Mouse (Mus musculus): ENCODE measurements around the gene Cldn14.
"Not testable (repeated sequence)": the region's sequence is repeated elsewhere in the genome, so short reads cannot be mapped to it uniquely, and the experiment has no call there.

The Cldn14 gene

DNA sequence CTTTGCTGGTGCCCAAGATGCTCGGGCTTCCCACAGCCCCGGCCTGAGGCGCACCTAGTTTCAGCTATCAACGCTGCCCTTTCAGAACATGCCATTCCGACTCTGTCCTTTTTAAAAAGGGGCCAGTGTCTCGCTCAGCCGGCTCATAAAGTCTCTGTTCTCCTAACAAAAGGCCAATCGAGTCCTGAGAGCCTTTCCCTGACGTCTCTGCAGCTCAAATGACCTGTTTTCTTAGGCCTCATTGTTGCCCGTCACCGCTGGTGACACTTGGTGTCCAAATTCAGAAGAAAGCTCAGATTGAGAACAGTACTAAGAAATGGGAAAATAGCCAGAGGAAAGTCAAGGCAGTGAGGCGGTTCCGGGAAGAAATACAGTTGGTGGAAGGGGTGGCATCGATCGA lies at the start of gene Cldn14:
TSS of gene Cldn14 (minus strand) at position 101 of the 400 bp plus-strand sequence.
- DNase-seq = no peak

DNA sequence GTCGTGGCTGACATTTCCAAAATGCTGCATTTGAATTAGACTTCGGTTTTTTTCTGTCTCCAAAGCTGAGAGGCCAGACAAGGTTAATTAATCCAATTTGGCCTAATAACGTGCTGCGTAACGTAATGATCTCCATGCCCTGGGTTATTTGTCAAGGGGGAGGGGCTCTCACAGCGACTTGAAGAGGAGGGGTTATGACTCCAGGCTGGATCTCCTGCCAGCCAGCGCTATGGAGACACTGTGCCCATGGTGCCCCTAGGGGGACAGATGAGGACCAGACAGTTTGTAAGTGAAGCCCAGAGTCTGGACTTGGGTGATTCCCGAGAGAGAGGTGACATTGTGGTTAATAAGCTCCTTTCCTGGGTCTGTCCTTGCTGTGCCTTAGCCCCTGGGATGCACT lies 46.9 kb upstream of the Cldn14 start:
- DNase-seq = no peak

DNA sequence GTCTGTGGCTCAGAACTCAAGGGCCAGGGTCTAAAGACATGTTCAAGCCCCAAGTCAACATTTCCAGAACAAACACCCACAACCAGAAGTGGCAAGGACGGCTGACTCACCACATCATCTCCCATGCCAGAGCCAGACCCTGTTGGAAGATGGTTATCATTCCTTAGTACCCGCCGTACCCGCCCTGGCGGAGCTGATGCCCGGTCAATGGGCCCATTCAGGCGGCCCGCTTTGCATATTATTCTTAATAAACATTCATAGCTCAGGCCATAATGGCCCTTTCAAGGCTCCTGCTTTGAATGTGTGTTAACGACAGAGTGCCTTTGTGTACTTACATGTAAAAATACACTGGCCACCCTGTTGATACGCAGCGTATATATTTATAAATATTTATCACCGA lies 46.5 kb upstream of the Cldn14 start:
- DNase-seq = no peak

DNA sequence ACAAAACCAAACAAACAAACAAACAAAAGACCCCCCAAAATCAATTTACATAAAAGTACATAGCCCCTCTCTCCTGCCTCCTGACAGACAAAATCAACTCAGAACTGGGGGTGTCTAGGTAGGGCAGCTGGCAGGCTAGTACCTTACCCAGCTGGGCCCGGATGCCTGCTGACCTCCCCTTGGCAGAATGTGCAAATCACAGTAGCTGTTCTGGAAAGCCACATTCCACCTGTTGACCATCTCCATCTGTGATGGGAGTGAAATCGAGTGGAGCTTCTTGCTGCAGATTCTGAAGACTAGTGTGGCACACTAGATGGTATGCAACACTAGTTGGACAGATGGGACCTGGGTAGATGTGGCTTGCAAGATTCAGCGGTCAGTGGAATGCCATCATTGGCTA lies 41.7 kb upstream of the Cldn14 start:
- DNase-seq = no peak

DNA sequence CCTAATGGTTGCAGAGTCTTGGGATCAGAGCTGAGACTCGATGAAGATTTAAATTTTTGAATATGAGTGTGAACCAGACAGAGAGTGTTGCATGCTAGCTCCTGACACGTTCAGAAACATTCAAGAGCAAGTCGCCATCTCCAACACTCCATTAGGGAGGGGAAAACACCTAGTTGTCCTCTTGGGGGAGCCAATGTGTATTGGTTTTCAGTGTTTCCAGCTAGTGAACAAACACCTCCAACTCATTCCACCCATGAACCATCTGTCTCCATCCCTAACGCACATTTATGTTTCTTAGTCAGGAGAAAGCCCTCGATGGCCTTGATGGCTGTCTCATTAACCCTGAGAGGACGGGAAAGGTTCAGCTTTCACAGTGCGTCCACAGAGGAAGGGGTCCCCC lies 36.4 kb upstream of the Cldn14 start:
- DNase-seq = no peak

DNA sequence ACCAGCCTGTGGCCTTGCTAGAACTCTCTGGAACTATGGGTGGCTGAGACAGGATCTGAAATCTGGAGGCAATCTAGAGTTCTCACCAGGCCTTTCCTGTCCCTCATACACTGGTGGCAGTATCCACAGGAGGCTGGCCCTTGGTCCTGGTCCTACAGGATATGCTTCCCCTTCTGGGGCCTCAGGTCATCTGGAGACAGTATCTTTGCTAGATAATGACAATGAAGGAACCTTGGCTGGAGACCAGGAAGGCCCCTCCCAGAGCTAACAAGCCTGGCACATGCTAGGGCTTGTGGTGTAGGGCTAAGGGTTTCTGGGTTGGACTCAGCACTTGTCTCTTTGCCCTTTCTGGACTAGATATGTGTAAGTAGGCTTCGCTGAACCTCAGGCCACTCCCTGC lies 35.2 kb upstream of the Cldn14 start:
- DNase-seq = no peak

DNA sequence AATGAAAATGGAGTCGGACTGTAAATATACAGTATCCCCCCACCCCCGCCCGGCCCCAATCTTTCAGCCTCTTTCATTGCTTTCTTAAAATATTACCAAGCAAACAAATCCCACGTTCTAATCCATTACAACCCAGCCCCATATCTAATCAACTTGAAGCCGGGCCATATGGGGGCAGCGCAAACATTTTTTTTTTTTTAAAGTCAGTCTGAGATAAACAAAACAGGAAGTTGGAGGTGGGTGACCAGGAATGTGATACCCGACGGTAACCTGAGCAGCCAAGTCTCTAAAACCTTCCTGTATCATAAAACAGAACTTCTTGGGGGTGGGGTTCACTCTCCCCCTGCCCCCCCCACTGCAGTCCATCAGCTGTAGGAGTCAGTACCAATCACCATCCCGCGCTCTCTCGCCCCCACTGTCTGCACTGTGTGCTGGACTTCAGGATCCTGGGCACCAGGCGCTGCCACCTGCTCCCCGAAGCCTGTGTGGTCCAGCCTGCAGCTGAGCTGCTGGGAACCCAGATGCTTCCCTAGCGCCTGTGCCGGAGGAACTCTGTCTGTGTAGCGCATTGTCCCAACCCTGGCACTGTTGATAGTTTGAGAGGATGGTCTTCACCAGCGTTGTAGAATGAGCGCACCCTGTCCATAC lies 32.6 kb upstream of the Cldn14 start:
- no peak for DNase-seq

DNA sequence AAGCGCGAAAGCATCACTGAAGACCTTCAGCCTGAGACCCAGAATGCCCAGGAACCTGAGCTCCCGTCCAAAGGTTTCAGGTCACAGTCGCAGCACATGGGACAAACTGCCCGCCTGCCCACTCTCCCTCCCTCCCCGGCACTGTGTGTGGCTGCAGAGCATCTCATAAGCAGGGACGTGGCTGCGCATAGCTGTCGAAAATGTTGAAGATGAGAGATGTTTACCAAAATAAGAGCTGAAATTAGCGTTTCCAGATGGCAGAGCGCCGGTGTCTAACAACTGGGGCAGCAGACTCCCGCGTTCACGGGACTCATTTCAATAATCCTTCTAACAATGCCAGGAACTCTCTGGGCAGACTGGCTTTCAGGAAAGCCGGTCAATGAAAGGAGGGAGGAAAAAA lies 31.8 kb upstream of the Cldn14 start:
- no peak for DNase-seq

DNA sequence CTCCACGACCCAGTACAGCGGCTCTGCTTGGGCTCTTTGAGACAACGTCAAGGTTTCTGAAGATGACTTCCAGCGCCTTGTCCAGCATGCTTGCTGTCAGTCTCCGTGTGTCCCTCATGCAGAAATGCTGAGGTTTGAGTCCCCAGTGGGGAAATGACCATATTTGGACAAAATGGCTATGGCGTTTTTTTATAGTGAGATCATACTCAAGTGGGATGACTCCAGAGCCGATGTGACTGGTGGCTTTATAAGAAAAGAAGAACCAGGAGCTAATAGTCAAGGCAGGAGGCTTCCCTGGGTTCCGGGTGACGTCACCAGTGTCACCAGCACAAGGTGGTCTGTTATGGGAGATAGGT lies 30.3 kb upstream of the Cldn14 start:
- no peak for DNase-seq

DNA sequence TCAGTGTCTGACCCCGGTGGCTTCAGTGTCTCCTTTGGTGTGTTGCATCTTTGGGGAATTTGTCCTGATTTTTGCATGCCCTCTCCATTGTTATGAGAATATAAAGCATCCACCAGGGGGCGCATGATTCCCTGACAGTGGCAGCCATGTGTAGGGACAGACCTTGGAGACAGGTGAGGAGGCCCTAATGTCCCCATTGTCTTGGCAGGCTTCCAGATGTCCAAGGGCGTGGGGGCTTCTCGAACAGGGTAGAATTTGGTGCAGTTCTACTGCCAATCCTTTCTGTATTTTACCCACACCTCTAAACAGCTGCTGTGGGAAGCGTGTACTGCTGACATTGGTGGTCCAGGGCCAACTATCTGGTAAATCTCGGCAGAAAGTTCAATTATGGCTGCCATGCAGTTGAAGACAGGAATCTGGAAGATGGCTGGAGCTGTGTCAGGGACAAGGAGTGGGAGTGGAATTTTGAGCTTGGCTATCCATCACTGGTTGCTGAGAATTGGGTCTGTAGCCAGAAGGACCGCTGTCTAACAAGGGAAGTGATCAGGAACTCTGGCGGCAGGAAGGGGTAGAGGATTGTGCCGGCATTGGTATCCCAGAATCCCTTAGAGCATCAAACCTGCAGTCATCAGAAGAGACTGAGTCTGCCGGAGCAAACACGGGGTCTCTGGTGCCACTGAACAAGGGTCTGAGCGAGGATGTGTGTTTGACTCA lies 29.8 kb upstream of the Cldn14 start:
- DNase-seq = peak; percentile 8 to 59

DNA sequence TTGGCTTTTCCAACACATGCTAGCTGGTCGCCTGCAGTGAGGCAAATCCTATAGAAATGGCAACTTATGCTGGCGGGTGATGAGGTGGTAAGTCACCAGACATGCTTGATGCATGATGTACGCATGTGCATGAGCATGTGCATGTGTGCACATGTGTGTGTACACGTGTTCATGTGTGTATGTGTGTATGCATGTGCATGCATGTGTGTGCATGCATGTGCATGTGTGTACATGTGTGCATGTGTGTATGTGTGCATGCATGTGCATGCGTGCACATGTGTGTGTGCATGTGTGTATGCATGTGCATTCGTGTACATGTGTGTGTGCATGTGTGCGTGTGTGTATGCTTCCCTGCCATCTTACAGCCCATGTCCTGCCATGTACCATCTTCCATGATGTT lies 28.6 kb upstream of the Cldn14 start:
- no peak for DNase-seq

DNA sequence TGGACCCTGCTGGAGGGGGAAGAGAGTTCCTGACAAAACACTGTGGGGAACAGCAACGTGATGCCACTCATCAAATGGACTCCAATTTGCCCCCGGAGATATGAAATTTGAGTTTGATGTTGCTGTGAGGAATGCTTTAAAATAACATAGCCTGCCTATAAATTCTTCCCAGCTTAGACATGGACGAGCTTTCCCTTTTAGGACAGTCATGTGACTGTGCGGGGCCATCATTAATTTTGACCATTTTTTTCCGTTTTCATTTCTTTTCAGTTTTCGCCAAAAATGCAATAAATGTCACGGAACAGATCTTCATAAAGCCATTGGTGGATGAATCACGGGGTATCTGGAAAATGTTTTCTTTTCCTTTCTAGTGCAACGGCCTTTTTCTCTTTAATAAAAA lies 25.5 kb upstream of the Cldn14 start:
- no peak for DNase-seq

DNA sequence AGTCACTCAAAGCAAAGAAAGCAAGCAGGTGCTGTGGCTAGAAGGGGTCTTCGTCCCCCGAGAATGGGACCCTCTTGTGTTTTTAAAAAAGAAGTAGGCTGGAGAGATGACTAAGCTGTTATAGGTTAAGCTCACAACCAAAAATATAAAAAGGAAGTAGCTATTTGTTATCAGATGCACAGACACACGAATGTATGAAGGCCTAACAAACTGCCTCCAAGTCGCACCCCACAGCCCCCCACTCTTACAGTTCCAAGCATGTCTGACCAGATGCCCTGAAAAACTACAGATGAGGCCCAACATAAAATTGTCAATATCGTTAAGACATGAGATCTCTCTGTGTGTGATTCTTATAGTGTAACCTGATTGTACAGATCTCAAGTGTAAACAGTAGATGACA lies 23.6 kb upstream of the Cldn14 start:
- DNase-seq = no peak

DNA sequence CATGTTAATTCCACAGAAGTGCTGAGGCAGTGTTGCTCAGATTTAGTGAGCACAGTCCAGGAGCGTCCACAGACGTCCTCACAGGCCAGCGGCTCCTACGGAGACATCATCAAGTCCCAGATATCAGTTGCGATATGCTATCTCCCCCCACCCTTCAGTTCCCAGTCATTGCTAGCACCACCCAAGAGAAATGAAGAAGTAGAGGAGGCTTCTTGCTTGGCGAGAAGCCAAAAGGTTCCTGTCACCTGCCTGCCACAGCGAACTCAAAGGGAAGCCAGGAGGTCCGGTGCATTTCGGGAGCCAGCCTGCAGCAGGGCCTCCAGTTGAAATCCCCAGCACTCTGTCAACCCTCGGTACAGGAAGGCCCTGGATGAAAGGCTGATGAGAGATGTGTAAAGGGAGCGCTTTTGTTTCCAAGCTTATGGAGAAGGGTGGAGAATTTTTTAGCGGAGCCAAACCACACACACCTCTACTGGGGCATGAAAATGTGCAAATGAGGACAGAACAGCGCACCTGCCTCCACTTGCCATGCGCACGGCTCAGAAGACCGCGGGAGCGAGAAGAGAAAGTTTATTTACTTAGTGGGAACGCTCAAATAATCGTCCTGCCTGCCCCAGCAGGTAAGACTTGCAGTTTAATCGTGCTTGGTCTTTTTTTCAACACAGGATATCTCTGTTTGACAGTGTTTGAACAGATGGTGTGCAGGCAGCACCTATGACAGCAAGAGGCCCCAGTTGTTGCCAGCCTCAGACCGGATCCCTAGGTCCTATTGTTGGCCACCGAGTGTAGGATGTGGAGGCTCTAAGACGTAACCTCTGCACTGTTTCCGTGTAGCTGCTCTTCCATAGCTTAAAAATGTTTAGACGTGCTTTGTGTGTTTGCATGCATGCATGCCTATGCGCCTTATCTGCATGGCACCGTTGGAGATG lies 15.0 kb upstream of the Cldn14 start:
- DNase-seq = no peak

DNA sequence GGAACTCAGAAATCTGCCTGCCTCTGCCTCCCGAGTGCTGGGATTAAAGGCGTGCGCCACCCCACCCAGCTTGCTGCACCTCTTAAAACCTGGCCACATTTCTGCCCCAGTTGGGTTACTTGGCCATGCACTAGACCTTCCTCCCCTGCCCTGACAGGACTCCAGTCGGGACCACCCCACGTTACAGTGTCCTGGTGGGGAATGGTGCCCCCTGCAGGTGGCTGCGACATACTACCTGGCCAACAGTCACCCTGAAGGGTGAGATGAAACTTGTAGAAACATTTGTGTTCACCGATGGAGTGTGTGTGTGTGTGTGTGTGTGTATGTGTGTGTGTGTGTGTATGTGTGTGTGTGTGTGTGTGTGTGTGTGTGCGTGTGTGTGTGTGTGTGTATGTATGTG lies 11.1 kb upstream of the Cldn14 start:
- DNase-seq = peak in 1 of 2 experiments; percentile 8

DNA sequence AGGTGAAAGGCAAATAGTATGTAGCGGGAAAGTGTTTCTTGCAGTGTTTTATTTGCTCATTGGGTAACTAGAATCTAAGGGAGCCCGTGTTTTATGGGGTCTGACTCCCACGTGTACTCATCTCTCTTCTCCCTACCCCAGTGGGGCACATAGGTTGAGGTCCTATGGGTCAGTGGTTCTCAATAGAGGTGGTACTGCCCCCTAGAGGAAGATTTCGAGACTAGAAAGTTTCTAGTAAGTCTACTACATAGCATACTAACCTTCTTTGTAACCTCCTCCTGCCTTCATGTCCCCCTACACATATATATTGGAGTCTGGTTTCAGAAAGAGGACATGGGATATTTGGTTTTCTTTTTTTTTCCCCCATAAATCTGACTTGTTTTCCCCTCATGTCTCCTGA lies 9.3 kb upstream of the Cldn14 start:
- DNase-seq = no peak

DNA sequence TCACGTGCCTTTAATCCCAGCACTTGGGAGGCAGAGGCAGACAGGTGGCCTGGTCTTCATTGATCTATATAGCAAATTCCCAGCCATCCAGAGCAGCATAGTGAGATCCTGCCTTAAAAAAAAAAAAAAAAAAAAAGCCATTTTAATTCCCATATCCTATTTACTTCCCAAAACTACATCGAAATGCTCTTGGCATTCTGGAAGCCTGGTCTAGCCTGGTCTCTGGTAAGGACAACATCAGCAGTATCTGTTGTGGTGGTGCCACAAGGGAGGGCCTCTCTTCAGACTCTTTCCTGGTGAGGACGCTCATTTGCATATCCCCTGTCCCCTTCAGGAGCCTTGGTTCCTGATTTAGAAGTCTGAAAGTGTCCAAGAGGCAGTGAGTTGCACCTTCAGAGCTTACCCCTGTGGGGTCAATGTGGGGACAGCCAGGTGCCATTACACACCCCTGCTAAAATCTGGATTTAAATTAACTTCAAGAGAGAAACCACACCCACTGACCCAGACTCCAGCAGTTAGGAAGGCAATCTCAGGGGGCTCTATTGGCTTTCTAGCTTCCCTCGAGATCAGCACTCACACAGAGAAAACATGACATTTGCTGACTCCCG lies 6.0 kb upstream of the Cldn14 start:
- DNase-seq = no peak

DNA sequence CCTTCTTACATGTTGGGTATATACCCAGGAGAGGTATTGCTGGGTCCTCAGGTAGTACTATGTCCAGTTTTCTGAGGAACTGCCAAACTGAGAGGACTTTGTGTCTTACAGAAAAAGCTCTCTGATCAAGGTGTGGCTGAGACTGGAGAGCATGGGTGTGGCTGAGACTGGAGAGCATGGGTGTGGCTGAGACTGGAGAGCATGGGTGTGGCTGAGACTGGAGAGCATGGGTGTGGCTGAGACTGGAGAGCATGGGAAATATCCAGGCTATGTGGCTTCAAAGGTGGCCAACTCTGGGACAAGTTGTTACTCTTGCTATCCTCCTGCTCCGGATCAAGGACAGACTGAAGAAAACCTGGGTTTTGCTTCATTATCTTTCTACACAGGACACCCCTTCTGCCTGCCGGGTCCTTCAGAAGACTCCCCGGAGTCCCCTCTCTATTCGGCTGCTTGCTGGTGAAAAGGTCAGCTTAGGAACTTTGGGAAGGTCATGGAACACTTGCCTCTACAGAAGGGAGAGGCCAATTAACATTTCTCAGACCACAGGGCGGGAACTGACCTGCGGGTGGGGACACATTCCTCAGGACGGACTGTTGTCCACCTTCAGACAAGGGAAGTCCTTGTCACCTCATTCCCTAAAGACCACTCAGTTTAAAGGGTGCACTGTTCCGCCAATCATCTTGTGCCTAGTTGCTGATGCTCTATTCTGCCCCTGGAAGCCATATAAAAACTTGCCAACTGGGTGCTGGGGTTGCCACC lies 4.9 kb upstream of the Cldn14 start:
- not testable (repeated sequence) for DNase-seq

DNA sequence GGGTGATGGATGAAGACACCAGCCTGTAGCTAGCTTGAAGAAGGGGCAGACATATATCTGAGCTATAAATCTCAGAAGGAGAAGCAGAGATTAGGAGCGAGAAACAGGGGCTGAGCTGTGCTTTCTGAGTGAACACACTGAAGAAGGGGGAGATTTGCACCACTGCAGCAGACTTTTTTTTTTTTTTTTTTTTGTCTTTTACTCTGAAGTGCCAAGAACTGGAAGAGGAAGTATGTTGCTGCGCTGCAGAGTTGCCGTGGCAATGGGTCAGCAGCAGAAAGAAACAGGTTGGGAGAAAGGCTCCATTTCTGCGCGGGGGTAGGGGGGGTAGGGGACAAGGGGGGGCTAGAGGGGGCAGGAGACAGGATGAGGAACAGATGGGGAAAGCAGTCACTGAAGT lies 2.6 kb upstream of the Cldn14 start:
- DNase-seq = peak in 1 of 2 experiments; percentile 6

DNA sequence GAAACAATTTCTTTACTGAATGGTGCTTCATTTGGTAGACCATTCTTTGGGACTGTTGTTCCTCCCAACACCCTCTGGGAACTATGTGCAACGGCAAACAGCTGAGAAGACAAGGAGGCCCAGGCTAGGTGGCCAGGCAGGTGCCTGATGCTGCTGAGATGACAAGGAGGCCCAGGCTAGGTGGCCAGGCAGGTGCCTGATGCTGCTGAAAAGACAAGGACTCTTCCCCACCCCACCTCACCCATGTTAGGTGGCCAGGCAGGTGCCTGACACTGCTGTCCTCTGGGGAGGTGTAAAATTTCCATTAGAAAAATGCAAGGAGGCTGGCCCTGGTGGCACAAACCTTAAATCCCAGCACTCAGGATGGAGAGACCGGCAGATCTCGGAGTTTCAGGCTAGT lies 2.0 kb upstream of the Cldn14 start:
- DNase-seq = peak in 1 of 2 experiments; percentile 5

DNA sequence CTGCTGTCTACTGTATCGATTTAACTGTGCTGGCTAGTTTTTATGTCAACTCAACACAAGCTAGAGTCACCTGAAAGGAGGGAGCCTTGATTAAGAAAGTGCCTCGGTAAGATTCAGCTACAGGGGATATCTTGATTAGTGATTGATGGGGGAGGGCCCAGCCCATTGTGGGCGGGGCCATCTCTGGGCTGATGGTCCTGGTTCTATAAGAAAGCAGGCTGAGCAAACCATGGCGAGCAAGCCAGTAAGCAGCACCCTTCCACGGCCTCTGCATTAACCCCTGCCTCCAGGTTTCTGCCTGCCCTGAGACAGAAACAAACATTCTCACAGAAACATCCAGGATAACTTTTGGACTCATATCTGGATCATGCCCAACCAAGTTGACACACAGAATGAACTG lies 1.5 kb upstream of the Cldn14 start:
- DNase-seq = no peak

DNA sequence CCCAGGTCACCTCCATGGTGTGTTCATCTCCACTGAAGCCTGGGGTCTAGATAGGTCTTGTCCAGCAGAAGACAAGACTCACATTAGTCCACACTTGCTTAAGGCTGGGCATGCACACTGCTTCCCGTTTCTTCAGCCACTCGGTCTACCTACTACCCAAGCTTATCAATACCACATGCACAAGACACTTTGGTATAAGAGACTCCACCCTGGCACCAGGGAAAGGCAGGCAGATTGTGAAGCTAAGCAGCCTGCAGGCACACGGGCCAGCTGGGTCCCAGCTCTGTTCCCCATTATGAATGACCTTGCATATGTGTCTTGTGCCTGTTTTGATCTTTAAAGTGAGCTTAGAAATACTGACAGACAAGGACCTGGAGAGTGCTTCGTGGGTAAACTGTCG lies 719 bp upstream of the Cldn14 start:
- no peak for DNase-seq
